Mouse (Mus musculus) limb, embryonic 15.5 days (tissue): Measurements from ENCODE around the gene Sord. TPM values are rescaled to one million over a fixed set of nuclear protein-coding genes. Genes with fewer than 3 reads are reported as not detected.

ENCODE experiments used
- ATAC-seq: fragments of 200-750 bp; cut with Nextera tagmentation; 2 replicates; pipeline ENCODE4 v1.8.0; 2017; ENCODE audit warnings: low read depth, moderate TSS enrichment; ENCODE audit not compliant: insufficient number of reproducible peaks, low FRiP score, low TSS enrichment
- H3K27ac ChIP-seq: fragments of 300-500 bp; sonication (generic); 2 replicates; pipeline ENCODE4 v1.5.1; 2015; ENCODE audit warnings: moderate library complexity, mild to moderate bottlenecking, inconsistent platforms
- H3K27me3 ChIP-seq: fragments of 300-500 bp; sonication (generic); 2 replicates; pipeline ENCODE4 v1.6.1; 2015; ENCODE audit warnings: inconsistent platforms
- H3K36me3 ChIP-seq: fragments of 300-500 bp; sonication (generic); 2 replicates; pipeline ENCODE4 v1.6.1; 2015; ENCODE audit warnings: inconsistent platforms
- H3K4me1 ChIP-seq: fragments of 300-500 bp; sonication (generic); 2 replicates; pipeline ENCODE4 v1.6.1; 2015; ENCODE audit warnings: inconsistent platforms
- H3K4me2 ChIP-seq: fragments of 300-500 bp; sonication (generic); 2 replicates; pipeline ENCODE4 v1.6.1; 2015; ENCODE audit warnings: mild to moderate bottlenecking, inconsistent platforms
- H3K4me3 ChIP-seq: fragments of 300-500 bp; sonication (generic); 2 replicates; pipeline ENCODE4 v1.5.1; 2015; ENCODE audit warnings: mild to moderate bottlenecking, inconsistent platforms
- H3K9ac ChIP-seq: fragments of 300-500 bp; sonication (generic); 2 replicates; pipeline ENCODE4 v1.6.1; 2015; ENCODE audit warnings: inconsistent platforms
- H3K9me3 ChIP-seq: fragments of 300-500 bp; sonication (generic); 2 replicates; pipeline ENCODE4 v1.6.1; 2016; ENCODE audit warnings: inconsistent platforms
- WGBS: fragments of 180-500 bp; shearing (Covaris S2); methylation state at CpG from one replicate; pipeline ENCODE4 v1.1.7; 2015; 5-methylcytosine and 5-hydroxymethylcytosine counted together
- polyA plus RNA-seq: library from polyadenylated mRNA; unstranded; fragments of >200 nt; fragmentation: Nextera tagmentation; extraction: Ambion mirVana; gene quantifications from 2 replicates; pipeline ENCODE4 v1.2.1, GENCODE M21; 2015

The Sord gene
- polyA plus RNA-seq, 1 experiment from 2014 or later = 29.0 TPM

DNA sequence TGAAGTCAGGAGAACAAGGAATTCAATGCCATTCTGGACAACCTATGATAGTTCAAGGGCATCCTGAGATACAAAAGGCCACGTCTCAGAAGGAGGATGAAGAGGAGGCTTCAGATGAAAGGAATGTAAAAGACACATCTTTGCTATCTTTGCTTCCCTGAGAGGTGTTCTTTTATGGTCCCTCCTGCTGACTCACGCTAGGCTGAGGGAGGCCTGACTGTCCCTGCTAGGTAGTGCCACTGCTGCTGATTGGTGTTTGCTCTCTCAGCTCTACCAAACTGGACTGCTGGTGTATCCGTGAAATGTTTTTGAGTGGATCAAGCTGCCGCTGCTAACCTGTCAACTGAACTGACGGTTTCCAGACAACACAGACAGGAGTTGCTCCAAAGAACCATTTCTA is 12.8 kb upstream of the Sord start:
- H3K9me3 ChIP-seq = no peaks in the 10 kb centered on the region
- H3K4me3 ChIP-seq = no peak overlapping the region
- no peaks in the 10 kb centered on the region for H3K27me3 ChIP-seq
- ATAC-seq = no peak
- no peak overlapping the region for H3K27ac ChIP-seq
- H3K4me1 ChIP-seq = no peaks in the 10 kb centered on the region
- no peaks in the 10 kb centered on the region for H3K36me3 ChIP-seq
- WGBS = 16% methylated on average over 5 of the region's 5 CpGs
- H3K9ac ChIP-seq = no peak overlapping the region
- H3K4me2 ChIP-seq = no peak overlapping the region

DNA sequence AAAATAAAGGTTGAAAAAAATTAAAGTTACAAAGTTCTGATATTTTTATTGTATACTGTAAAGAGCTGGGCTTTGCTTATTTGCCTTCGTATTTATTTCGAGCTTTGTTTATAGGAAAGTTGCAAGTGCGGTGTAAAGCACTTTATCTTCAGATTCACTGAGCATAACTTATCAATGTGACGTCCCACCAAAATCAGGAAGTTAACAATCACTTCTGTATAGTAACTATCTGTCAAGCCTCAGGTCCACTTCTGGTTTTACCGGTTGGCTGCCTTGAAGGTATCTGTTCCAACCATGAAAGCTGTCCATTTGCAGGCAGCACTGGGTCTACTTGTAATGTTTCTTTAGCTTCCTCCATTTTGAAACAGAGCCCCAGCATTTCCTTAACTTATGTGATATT is 12.3 kb upstream of the Sord start:
- Histone ChIP-seq H3K4me2 (no peak overlapping the region), H3K9ac (no peak overlapping the region), H3K27ac (no peak overlapping the region), H3K27me3 (no peaks in the 10 kb centered on the region), H3K4me1 (no peaks in the 10 kb centered on the region), H3K36me3 (no peaks in the 10 kb centered on the region), H3K4me3 (no peak overlapping the region), H3K9me3 (no peaks in the 10 kb centered on the region)
- ATAC-seq = no peak
- 84% methylated on average over 5 of the region's 5 CpGs for WGBS

DNA sequence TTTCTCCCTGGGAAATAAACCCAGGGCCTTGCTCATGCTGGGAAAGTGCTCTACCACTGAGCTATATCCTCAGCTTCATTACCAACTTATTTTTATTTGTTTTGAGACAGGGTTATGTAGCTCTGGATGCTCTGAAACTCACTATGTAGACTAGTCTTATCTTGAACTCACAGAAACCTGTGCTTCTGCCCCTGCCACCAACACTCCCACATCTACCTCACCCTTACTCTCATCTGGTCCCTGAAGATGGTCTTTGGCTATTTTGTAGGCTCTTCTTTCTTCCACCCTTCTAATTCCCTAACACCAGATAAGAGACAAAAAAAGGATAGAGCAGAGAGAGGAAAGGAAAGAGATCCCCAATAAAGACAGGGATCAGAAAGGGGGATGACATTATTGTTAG is 10.9 kb upstream of the Sord start:
- Histone ChIP-seq H3K27ac (no peak overlapping the region), H3K4me3 (no peak overlapping the region), H3K4me1 (no peaks in the 10 kb centered on the region), H3K36me3 (no peaks in the 10 kb centered on the region), H3K9me3 (no peaks in the 10 kb centered on the region), H3K9ac (no peak overlapping the region), H3K27me3 (no peaks in the 10 kb centered on the region), H3K4me2 (no peak overlapping the region)
- no peak for ATAC-seq

DNA sequence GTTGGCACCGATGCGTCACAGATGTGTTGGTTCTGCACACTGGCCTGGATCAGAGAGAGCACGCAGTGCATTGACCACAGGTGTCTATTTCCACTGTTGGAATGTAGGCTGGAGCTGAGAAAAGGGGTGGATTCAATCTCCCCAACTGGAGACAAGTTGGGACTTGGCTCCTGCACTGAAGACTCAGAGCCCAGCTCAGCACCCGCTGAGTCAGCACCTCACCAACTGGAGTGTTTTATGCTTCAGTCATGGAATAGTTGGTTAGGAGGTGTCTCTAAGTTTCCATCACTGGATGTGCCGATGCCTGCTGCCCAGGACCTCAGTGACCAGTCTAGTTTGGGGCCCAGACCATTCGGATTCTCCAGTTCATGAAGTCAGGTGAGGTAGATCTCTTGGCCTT is 4.2 kb upstream of the Sord start:
- 71% methylated on average over 6 of the region's 6 CpGs for WGBS
- Histone ChIP-seq H3K36me3 (no peaks in the 10 kb centered on the region), H3K9ac (no peak overlapping the region), H3K4me2 (no peak overlapping the region), H3K27ac (no peak overlapping the region), H3K4me1 (peaks cover 10% of the 10 kb centered on the region; the same call in 1 of the 2 replicates), H3K4me3 (no peak overlapping the region), H3K9me3 (no peaks in the 10 kb centered on the region), H3K27me3 (no peaks in the 10 kb centered on the region)
- ATAC-seq = no peak

DNA sequence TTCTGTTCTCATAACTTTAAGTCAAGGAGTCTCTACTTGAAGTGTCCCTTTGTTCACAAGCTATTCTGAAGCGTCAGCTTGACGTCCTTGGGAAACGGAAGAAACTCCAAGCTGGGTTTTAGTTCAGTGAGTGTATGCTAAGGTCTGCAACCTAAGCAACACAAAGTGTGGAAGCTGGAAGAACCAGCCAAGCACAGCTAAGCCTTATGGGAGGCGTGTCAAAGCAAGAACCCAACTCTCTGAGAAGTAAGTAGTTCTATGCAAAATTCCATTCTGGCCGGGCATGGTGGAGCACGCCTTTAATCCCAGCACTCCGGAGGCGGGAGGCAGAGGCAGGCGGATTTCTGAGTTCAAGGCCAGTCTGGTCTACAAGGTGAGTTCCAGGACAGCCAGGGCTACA is 2.9 kb upstream of the Sord start:
- H3K9me3 ChIP-seq = no peaks in the 10 kb centered on the region
- H3K4me1 ChIP-seq = peaks cover 13% of the 10 kb centered on the region; the same call in 1 of the 2 replicates
- H3K9ac ChIP-seq = no peak overlapping the region
- no peak overlapping the region for H3K4me2 ChIP-seq
- no peak overlapping the region for H3K27ac ChIP-seq
- no peaks in the 10 kb centered on the region for H3K27me3 ChIP-seq
- ATAC-seq = no peak
- H3K4me3 ChIP-seq = no peak overlapping the region
- H3K36me3 ChIP-seq = no peaks in the 10 kb centered on the region
- 86% methylated on average over 9 of the region's 9 CpGs for WGBS

DNA sequence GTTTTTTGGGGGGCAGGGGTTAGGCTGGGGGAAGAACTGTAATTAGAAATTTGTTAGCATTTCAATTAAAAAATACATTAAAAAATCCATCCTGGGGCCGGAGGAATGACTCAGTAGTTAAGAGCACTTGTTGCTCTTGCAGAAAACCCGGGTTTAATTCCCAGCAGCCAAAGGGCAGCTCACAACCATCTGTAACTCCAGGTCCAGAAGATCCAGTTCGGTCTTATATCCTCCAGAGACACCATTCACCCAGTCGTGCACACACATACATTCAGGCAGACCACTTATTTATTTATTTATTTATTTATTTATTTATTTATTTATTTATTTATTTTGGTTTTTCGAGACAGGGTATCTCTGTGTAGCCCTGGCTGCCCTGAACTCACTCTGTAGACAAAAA is 1.2 kb upstream of the Sord start:
- no peak for ATAC-seq
- peaks cover 13% of the 10 kb centered on the region; the same call in 1 of the 2 replicates for H3K4me1 ChIP-seq
- H3K4me3 ChIP-seq = no peak overlapping the region; the same call in 1 of the 2 replicates
- WGBS = 56% methylated on average over 5 of the region's 5 CpGs
- no peak overlapping the region for H3K27ac ChIP-seq
- H3K27me3 ChIP-seq = no peaks in the 10 kb centered on the region
- H3K9me3 ChIP-seq = no peaks in the 10 kb centered on the region
- H3K9ac ChIP-seq = no peak overlapping the region
- H3K36me3 ChIP-seq = no peaks in the 10 kb centered on the region
- H3K4me2 ChIP-seq = peak overlapping the region; percentile 81; the same call in 1 of the 2 replicates

DNA sequence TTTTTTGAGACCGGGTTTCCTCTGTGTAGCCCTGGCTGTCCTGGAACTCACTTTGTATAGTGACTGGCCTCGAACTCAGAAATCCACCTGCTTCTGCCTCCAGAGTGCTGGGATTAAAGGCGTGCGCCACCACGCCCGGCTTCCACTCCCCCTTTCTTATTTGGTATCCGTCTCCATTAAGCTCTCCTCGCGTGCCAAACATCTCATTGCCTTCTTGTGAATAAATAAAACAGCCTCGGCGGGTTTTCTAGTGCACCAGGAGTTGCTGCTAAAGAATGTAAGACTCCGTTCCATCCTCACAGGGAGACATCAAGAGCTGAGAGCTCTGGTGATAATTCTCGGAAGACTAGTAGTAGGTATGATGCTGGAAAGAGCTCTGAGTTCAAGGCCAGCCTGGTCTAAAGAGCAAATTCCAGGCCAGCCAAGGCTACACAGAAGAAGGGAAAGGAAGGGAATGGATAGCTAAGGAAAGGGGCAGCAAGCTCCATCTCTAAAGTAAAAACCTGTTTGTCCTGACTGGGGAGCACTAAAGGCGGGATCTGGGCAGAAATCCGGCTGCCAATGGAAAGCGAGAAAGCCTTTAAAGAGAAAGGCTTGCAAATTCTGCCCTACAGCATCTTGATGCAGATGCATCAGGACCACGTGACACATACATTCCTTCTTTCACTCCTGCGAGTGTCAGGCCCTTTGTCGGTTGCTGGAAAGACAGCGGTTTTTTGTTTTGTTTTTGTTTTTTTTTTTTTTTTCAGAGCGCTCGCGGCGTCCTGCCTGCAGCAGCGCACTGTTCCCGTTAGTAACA is 591 bp upstream of the Sord start:
- peak overlapping the region; percentile 80; the same call in 1 of the 2 replicates for H3K27ac ChIP-seq
- H3K9ac ChIP-seq = 0 out of 2 replicates have a peak overlapping the region, but pooled peaks have one; percentile 26
- no peaks in the 10 kb centered on the region for H3K36me3 ChIP-seq
- no peaks in the 10 kb centered on the region for H3K9me3 ChIP-seq
- H3K4me3 ChIP-seq = peak overlapping the region; percentile 60
- H3K27me3 ChIP-seq = no peaks in the 10 kb centered on the region
- peaks cover 13% of the 10 kb centered on the region; the same call in 1 of the 2 replicates for H3K4me1 ChIP-seq
- WGBS = 6% methylated on average over 26 of the region's 26 CpGs
- H3K4me2 ChIP-seq = peak overlapping the region; percentile 81
- no peak for ATAC-seq

DNA sequence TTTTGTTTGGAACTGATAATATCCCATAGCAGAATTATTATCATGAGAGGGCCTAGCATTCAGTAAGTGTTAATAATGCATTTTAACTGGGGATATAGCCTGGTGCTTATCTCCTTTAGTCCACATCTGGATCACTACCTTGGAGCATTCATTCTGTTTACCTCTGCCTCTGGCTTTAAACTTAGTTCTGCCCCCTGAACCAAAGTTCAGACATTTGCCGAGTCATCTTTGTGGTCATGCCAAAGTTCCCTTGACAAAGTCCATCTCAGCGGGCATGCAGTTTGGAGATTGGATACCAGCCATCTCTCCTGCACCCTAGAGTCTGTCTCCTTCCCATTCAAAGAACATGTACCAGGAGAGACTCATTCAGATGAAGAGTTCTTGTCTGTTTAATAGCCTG is 876 bp downstream of the Sord start:
- Histone ChIP-seq H3K4me3 (peak overlapping the region; percentile 60), H3K4me1 (peaks cover 13% of the 10 kb centered on the region; the same call in 1 of the 2 replicates), H3K27ac (no peak overlapping the region), H3K4me2 (peak overlapping the region; percentile 81), H3K9me3 (no peaks in the 10 kb centered on the region), H3K36me3 (no peaks in the 10 kb centered on the region), H3K27me3 (no peaks in the 10 kb centered on the region), H3K9ac (no peak overlapping the region)
- WGBS = 82% methylated on average over 2 of the region's 2 CpGs
- ATAC-seq = no peak

DNA sequence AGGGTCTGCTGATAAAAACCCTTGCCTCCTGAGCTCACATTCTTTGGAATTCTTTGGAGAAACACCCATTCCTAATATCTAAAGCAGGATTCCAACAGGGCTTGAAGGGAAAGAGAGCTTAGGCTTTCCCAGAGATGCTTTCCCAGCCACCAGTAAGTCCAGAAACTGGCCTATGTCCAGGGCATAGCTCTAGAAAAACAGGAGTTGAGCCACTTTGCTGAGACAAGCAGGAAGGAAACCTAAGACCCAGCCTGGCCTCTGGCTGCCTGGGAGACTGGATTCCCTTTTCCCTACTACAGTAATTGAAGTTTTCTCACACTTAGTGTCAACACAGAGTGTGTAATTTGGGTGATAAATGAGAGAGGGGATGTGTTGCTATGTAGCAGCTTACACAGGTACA is 1.8 kb downstream of the Sord start:
- H3K36me3 ChIP-seq = no peaks in the 10 kb centered on the region
- no peaks in the 10 kb centered on the region for H3K27me3 ChIP-seq
- peaks cover 13% of the 10 kb centered on the region; the same call in 1 of the 2 replicates for H3K4me1 ChIP-seq
- H3K4me2 ChIP-seq = no peak overlapping the region
- H3K27ac ChIP-seq = no peak overlapping the region
- H3K9ac ChIP-seq = no peak overlapping the region
- no peak overlapping the region for H3K4me3 ChIP-seq
- no peaks in the 10 kb centered on the region for H3K9me3 ChIP-seq
- ATAC-seq = no peak

DNA sequence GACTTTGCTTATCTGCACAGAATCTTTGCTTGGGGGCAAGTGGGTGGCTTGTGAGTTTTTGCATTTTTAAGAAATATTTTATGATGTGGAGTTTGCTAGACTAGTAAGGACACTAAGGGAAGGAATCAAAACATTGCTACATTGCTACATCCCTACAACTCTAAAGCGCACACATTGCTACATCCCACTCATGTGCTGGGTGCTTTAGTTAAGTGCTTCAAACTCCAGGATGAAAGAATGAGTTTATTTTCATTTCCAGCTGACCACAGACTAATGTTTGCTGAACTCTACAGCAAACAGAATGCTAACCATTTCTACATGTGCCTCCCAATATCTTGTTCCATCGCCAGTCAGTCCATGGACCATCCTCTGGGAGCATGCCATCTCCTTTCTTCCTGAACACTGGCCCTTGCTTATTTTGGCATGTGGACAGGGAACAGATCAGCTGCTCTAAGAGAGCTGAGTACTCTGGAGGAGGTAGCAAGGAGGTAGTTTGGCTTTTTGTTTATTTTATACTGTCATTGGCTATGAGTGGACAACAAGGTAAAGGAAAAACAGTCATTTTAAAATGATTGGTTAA is 3.4 kb downstream of the Sord start:
- H3K27me3 ChIP-seq = no peaks in the 10 kb centered on the region
- no peak overlapping the region for H3K4me3 ChIP-seq
- no peaks in the 10 kb centered on the region for H3K36me3 ChIP-seq
- H3K4me2 ChIP-seq = no peak overlapping the region
- no peaks in the 10 kb centered on the region for H3K9me3 ChIP-seq
- no peak overlapping the region for H3K9ac ChIP-seq
- H3K4me1 ChIP-seq = peaks cover 13% of the 10 kb centered on the region; the same call in 1 of the 2 replicates
- WGBS = 90% methylated on average over 2 of the region's 2 CpGs
- H3K27ac ChIP-seq = no peak overlapping the region
- no peak for ATAC-seq

DNA sequence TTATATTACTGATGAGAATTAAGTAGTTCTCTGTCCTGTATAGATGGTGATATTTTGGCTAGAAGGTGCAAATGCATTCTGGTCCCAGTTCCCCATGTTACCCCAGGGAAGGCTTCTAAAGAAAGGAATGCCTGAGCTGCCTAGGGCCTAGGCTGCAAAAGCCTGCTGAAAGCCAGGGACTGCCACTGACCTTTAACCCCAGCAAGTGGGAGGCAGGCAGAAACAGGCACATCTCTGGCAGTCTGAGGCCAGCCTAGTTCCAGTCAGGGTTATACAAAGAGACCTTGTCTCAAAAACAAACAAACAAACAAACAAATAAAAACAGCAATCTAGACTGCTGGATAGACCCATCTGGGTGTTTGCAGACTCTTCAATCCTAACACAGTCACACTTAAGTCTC is 6.2 kb downstream of the Sord start:
- no peak overlapping the region for H3K9ac ChIP-seq
- no peak overlapping the region for H3K4me3 ChIP-seq
- H3K9me3 ChIP-seq = no peaks in the 10 kb centered on the region
- ATAC-seq = no peak
- no peaks in the 10 kb centered on the region for H3K36me3 ChIP-seq
- H3K27ac ChIP-seq = no peak overlapping the region
- peaks cover 3% of the 10 kb centered on the region; the same call in 1 of the 2 replicates for H3K4me1 ChIP-seq
- no peak overlapping the region for H3K4me2 ChIP-seq
- no peaks in the 10 kb centered on the region for H3K27me3 ChIP-seq

DNA sequence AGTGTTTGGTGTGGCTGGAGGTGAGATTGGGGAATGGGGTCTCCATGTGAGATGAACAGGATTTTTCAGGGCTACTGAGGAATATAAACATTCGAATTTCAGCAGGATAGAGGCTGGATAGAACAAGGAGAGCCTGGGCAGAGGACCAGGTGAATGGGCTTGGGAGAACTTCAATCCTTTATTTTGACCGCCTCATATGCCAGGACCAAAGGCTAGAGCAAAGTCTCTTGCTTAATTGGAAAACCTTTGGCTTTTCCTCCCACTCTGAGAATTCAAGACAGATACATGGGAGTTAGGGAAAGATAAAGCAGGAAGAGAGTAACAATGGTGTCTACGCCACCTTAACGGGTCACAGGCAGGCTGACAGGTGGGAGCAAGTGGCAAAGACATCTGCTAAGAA is 6.7 kb downstream of the Sord start:
- H3K4me2 ChIP-seq = no peak overlapping the region
- H3K27me3 ChIP-seq = no peaks in the 10 kb centered on the region
- H3K9ac ChIP-seq = no peak overlapping the region
- H3K9me3 ChIP-seq = no peaks in the 10 kb centered on the region
- no peak overlapping the region for H3K4me3 ChIP-seq
- no peak for ATAC-seq
- H3K4me1 ChIP-seq = peaks cover 1% of the 10 kb centered on the region; the same call in 1 of the 2 replicates
- WGBS = 82% methylated on average over 4 of the region's 4 CpGs
- H3K36me3 ChIP-seq = no peaks in the 10 kb centered on the region
- no peak overlapping the region for H3K27ac ChIP-seq
